Mouse (Mus musculus) embryo, embryonic 11 days (tissue): ENCODE measurements at regions not wholly inside any gene's neighbourhood (a gene's known extent, or its start where the extent isn't known, plus 50 kb on each side); places are given as distances from the start of the nearest gene placed in this dataset.

ENCODE experiments used
- DNase-seq: peaks from one replicate; pipeline ENCODE4 v3.0.0-alpha.2; 2015

DNA sequence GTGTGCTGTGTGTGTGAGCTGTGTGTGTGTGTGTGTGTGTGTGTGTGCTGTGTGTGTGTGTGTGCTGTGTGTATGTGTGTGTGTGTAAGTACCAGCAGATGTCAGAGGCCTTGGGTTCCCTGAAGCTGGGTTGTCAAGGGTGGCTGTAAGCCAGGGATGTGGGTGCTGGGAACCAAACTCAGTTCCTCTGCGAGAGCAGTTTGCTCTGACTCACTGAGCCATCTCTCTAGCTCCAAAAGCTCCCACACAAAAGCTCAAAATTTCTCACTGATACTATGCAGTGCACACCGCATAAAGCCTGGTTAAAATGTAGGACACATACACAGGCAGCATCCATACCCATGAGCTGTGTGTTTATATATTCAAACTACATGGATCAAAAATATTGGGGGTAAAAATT lies 172.9 kb upstream of the Clec14a start:
- DNase-seq: no peak

DNA sequence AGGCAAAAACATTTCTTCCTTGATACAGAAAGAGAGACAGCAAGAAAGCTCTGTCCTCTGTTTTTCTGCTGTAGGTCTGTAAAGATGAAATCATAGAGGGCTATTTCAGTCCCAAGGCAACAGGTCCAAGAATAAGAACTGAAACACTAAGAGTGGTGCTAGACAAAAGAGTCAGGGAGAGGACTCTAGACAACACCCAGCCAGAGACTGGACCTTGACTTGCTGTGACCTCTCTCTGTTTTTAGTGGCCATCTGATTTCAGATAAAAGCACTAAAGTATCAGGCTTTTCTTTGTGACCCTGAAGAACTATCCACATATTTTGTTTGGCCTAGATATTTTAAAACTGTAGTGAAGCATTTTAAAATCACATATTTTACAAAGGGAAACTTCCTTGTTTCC lies 171.6 kb upstream of the Clec14a start:
- DNase-seq: no peak

DNA sequence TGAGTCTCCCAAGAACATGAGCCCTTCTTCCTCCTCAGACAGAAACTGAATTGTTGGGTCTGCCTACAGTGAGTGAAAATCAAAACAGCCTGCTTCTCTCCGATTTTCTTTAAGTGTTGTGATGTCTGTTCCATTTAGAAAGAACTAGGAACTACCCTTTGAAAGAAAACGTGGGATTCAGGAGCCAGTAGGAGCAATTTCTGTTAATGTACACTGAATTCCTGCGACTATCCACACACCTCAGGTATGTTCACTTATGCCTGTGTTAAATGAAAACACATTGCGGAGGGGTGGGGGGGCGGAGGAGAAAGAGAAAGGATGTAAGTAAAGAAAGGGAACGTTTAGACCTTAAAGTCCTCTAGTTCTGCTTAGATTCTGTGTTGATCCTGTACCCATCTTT lies 167.9 kb upstream of the Clec14a start:
- DNase-seq: no peak

DNA sequence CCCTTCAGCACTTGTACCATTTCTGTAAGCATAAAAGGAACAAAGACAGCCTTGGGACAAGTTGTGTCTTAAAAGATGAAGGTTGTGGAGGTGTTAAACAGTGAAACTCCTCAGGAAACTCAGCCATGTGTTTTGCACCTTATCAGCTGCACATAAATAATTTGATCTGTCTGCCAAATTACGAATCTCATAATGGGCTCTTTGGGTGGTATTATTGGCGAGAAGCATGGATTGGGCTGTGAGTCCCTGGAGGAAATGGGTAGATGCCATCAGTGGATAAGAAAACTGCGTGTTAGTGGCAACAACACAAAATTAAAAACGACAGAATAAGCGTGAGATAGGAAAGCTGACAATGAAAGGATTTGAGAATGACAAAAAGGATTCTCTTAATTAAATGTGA lies 165.4 kb upstream of the Clec14a start:
- no peak for DNase-seq

DNA sequence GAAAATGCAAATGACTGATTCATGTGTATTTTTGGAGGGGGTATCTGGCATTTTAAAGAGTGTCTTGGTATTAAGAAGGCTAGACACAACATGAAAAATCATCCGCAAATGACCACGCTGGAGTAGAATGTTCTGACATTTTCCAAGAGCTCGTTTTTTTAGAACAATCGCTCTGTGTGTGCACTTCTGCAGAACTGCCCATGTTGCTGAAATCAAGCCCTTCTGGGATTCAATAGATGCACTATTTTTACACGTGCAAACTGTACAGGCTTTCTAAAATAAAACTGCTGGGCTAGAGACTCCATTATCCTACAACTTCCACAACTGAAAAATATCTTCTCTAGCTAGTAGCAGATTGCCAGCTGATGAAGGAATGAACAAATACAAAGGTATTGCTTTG lies 160.8 kb upstream of the Clec14a start:
- no peak for DNase-seq

DNA sequence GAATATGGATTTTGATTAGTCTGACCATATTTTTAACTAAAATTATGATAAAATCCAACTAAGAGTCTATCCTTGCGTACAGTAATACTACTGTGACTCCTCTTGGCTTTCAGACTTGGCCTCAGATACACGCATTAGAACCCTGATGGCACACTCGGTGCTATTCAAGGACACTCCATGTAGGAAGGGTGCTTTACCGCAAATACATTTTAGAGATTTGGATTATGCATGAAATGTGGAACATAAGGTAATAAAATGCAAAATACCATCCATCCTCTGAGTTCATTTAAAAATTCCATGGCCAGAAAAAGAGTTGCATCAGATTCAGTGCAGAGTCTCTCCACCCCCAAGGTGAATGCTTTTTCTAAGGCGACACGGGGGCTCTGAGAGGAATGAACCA lies 157.7 kb upstream of the Clec14a start:
- no peak for DNase-seq

DNA sequence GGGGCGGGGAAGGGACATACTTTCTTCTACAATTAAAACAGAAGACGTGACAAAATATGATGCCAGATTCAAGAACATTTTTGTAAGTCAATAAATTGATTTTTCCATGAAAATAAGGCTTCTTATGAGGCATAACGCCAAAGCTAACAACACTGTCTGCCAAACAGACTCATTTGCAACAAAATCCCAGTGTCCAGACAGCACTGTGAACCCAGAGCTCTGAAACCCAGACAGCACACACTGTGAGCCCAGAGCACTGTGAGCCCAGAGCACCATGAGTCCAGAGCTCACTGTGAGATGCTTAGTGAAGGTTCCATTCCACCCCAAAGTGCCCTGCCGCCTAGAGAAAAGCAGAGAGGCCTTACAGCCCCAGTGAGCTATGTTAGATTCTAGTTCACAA lies 156.9 kb upstream of the Clec14a start:
- no peak for DNase-seq

DNA sequence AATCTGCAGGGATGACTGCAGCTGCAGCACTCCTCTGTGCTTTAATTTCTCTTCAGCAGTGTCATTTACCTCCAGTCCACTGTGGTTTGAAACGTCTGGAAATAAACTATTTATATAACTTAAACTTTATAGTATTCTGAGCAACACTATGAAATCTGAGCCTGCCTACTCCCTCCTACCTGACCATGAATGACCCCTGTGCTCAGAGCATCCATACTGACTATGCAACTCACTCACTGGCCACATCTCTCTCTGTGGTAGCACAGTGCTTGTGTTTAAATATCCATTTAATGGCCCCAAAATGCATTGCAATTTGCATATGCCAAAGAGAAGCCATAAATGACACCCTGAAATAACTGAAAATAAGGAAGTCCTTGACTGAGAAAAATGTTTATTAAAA lies 154.5 kb upstream of the Clec14a start:
- DNase-seq: no peak

DNA sequence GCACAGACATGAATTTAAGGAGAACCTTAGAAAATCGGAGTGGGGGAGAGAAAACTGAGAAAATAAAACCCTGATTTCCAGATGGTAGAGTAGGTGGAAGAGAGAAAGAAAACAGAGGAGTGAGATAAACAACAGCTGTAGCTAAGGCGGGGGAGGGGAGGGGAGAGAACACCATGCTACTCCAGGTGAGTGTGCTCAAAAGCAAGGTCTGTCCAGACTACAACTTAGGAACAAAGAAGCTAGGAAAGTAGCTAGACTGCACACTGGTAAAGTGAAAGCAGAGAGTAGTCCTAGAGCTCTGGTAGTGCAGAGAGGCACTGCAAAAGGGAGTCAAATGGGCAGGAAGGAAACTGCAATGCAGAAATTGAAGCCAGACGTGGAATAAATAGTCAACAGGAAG lies 132.8 kb upstream of the Clec14a start:
- peak; percentile 9 for DNase-seq

DNA sequence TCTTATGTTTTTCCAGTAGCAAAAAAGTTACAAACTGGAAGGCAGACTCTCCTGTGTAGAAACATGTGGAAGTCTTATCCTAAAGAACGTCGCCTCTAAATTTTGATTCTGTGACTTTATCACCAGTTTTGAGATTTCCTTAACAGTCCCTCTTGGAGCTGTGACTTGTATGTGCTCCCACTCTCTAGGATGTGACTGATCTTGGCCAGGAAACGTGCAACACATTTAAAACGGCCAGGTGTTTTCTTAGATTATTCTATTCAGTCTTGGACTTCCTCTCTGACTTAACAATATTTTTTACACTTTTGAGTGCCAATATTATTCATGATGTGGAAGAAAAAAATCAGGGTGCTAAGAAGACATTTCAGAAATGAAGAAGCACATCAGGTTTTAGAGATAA lies 91.2 kb upstream of the Clec14a start:
- no peak for DNase-seq

DNA sequence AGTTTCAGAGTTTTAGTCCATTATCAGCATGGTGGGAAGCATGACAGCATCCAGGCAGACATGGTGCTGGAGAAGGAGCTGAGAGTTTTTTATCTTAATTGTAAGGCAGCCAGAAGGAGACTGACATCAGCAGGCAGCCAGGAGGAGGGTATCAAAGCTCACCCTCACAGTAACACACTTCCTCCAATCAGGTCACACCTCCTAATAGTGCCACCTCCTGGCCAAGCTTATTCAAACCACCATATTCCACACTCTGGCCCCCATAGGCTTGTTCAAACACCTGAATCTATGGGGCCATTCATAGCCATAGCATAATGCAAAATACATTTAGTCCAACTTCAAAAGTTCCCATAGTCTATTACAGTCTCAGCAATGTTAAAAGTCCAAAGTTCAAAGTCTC lies 65.1 kb upstream of the Clec14a start:
- peak; percentile 3 for DNase-seq

DNA sequence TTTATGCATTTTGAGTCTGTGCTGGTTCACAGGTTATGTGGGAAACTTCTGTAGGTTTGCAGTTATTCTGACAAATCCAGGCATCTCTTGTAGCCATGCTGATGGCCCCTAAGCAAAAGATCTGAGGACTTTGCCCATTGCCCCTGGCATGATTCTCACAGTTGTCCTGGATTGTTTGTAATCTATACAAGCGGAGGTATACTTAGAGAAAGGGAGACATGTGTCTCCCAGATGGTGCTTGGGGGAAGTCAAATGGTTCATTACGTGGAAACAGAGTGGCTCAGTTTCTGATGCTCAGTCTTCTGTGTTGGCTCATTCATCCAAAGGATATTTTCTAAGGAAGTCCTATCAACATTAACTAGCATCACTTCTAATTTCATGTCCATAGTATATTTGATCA lies 60.8 kb upstream of the Clec14a start:
- DNase-seq: peak; percentile 25

DNA sequence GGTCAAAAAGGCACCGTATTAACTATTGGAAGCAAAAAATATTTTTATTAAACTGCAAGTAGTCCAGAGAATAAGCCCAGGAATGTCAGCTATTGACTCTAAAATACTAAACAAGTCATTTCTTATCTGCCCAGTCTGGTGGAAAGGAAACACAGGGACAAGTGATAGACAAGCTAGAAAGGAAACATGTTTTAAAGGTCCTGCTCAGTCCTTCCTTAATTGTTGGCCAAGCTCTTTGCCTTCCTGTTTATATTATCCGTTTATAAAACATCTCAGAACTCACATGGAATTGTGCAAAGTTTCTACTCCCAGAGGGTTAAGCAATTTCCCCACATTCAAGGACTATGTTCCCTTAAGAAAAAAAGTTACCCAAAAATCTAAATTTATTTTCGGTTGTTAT lies 54.9 kb upstream of the Clec14a start:
- no peak for DNase-seq
